Mouse (Mus musculus) thymus, postnatal 14 days (tissue): Measurements from ENCODE around the gene Nupr1.

ENCODE experiments used
- DNase-seq: peaks from one replicate; pipeline ENCODE4 v3.0.0; 2021

Nupr1 gene

DNA sequence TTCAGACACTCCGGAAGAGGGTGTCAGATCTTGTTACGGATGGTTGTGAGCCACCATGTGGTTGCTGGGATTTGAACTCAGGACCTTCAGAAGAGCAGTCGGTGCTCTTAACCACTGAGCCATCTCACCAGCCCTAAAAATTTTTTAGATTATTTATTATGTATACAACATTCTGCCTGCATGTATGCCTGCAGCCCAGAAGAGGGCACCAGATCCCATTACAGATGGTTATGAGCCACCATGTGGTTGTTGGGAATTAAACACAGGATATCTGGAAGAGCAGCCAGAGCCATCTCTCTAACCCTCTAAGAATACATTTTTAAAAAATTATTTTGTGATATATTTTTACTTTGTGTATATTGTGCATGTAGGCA lies 12.6 kb upstream of the Nupr1 start:
- peak; percentile 35 for DNase-seq

DNA sequence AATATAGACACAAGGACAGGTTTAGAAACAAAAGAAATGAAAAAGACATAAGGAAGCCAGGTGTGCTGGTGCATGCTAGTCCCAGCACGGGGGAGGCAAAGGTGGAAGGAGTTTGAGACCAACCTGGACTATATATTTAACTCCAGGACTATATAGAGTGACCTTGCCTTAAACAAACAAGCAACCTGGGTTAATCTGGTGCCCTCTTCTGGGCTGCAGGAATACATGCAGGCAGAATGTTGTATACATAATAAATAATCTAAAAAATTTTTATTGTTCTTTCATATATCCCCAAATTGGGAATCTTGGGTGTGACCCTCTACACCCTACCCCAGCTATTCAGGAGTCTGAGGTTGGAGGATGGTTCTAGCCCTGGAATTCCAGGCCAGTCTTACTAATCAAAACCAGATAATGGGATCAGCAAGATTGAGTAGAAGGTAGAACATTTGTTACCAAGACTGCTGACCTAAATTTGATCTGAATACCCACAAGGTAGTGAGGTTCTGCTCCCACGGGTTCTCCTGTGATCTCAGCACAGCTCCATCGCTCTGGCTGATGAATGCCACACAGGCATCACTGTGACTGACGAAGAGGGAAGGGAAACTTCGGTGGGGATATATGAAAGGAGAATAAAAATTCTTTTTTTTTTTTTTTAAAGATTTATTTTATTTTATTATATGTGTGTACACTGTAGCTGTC lies 12.0 kb upstream of the Nupr1 start:
- DNase-seq = no peak

DNA sequence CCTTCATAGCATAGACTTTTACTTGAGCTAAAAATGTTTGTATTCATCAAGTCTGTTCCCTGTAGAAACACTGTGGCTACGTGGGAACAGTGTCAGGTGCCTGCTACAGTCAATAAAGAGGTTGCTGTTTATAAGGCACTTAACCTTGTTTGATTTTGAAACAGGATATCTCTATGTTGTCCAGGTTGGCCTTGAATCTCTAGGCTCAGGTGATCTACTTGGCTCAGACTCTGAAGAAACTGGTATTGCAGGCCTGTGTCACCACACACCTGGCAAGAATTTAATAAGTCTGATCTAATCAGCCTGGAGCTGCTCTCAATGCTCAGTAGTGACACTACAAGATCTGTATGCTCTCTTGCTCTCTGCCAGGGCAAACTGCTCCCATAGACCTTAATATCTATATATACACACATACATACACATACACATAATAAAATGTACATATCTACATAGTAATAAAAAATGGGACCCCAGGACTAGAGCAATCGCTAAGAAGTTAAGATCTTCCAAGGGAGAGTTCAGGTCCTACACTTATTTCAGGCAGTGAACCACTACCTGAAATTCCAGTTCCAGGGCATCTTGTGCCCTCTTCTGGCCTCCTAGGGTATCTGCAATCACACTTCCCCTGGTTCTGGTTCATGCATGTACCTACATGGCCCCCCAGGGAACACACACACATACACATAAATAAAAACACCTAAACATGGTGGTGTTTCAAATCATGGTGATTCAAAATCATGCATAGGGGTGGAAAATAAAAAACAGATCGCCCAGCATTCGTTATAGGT lies 6.3 kb upstream of the Nupr1 start:
- DNase-seq = peak; percentile 54

DNA sequence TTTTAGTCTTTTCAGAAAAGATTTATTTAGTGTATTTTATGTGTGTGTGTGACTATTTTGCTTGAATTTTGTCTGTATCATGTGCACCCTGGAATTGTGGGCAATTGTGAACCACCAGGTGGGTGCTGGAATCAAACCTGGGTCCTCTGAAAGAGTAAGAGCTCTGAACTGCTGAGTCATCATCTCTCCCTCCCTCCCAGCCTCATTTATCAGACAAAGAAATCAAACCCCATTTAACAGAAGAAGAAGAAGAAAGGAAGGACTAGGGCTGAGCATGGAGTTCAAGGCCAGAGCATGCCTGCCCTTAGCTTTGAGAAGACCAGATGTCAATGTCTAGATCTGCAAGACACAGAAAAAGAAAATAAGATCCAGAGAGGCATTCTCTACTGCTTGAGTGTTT lies 4.7 kb upstream of the Nupr1 start:
- DNase-seq = no peak

DNA sequence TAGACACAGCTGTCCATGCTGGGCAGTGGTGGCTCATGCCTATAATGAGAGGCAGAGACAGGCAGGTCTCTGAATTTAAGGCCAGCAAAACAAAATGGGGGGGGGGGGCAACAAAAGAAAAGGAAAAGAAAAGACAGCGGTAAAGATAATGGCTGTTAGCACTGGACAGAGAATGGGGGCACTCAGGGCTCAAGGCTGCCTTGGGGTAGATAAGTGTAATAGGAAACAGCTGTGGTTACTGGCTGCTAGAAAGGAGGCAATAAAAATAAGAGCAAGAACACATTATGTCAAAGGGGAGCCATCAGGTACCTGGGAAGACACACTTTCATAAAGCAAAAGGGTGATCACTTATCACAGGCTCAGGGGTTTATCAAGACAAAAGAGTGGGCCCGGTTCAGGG lies 1.8 kb upstream of the Nupr1 start:
- DNase-seq = no peak

DNA sequence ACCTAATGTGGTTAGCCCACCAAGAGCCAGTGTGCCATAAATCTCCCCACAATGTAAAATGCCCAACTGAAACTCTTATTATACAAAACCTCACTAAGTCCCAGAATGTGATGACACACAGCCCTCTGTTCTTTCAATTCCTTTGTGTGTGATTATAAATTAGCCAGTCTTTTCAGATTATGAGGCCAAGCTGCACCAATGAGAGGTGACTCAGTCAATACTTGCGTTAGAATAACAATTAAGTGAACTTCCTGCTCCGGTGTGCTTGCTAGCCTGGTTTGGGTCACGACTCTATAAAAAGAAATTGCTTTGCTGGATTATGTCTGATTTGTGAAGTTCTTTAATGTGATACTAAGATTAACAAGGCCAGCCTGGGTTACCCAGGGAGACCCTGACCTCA lies 746 bp downstream of the Nupr1 start:
- no peak for DNase-seq

DNA sequence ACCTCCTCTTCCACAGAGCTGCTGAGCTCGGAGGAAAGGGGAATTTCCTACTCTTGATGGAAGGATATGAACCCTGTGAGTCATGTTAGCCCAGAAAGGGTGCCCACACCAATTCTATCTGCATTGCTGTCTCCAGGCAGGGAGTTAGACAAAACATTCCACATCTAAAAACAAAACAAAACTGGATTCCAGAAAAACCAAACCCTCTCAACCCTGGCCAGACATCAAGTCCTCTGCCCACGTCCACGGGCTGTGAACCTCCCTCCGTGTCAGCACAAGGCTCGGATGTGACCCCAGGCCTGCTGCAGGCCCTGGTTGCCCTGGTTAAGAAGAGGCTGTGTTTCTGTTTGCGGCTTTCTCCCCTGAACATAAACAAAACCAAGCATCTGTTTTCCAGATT lies 2.5 kb downstream of the Nupr1 start:
- no peak for DNase-seq

DNA sequence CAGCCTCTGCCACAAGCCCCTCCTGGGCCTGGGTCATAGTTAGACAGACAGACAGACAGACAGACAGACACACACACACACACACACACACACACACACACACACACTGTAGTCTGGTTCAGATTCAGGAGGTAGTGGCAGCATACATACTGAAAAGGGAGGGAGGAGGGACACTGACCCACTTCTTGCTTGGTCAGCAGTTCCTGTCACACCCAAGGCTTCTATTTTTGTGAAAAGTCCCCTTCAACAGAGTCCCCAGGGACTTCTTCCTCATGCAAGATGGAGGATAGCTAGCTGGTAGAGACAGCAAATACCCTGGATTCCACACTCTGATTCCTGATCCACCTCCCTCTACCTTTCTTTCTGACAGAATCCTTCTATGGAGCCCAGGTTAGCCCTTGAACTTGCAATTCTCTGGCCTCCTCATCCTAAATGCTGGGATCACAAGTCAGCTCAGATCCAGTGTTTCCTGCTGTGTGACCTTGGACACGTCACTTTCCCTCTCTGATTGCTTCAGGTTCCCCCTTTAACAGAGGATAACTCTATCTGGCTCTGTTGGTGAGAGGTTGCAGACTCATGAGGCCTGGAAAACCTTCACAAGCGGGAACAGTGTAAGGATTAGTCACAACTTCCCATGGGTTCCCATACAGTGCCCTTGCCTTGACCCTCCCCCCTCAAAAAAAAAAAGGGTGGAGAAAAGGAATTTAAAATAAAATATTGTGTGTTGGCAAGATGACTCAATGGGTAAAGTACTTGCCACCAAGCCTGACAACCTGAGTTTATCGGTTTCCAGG lies 4.7 kb downstream of the Nupr1 start:
- no peak for DNase-seq

DNA sequence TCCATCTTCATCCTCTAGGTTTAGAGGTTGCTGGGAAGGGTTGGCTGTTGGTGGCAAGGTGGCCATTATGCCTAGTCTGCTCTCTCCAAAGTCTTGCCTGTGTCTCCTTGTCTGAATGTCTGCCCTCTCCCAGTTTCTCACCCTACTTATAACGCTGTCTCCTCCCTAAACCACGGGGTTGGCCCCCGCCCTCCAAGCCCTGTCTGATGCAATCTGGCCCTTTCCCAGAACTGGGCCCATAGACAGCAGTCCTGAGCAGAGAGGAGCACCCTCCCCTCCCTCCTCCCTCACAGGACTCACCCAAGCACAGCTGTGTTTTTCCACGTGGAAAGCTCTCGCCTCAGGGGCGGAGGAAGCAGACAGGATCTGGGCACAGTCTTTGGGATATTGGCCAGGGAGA lies 5.3 kb downstream of the Nupr1 start:
- no peak for DNase-seq

DNA sequence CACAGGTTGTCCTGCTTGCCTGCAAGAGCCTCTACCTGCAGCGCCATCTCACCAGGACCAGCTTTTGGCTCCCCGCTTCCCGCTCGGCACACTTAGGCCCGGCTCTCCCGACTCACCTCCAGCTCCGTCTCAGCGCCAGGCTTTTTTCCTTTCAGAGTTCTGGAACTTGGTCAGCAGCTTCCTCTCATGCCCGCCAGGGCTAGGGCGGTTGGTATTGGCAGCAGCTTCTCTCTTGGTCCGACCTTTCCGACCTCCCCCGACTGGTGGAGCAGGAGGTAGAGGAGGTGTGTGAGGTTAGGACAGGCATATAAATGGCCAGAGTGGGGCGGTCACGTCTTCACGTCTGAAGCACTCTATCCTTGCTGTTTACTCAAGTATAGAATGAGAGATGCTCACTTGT lies 5.9 kb downstream of the Nupr1 start:
- no peak for DNase-seq

DNA sequence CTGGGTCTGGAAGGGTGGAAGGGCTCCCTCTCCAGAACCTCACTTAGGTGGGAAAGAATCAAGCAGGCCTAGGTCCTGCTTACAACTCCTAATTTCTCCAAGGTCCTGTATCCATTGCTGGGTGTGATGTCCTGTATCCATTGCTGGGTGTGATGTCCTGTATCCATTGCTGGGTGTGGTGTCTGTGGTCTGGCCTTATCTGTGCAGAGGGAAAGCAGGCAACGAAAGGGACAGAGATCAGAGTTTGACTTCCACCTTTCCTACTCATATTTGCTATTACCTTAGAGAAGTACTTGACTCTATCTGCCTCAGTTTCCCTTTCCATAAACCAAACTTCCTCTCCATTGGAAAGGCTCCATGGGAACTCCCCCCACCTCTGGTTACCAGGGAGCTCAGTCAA lies 7.3 kb downstream of the Nupr1 start:
- DNase-seq = no peak

DNA sequence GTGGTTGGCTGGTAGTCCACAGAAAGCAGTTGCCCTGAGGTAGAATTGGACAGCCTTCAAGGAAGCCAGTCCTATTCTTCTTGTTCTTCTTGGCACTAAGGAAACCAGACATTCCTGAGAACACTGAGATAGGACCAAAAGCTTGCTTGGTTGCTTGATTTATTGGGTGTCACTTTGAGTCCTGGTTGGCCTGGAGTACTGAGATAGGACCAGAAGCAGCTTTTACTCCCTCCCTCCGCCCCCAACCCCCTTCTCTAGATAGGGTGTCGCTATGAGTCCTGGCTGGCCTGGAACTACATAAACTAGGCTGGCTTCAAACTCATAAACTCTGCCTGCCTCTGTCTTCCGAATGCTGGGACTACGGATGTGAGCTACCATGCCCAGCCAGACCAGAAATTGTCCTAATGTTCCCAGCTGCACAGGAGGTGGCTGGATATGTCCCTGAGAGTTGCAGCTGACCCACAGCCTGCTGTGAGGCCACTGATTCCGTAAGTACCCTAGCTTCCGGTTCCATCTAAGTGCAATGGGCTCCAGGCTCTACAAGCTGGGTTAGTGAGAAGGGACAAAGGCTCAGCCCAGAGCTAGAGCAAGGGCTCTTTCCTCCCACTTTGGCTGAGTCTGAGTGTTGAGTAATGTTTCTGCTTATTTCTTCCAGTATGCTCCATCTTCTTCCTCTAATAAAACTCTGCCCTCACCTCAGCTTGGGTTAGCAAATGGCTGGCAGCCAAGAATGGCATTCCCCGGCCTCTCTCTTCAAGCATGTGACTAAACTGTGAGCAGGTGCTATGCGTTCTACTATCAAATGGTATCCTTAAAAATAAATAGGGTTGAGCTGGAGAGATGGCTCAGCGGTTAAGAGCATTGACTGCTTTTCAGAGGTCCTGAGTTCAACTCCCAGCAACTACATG lies 9.0 kb downstream of the Nupr1 start:
- no peak for DNase-seq

DNA sequence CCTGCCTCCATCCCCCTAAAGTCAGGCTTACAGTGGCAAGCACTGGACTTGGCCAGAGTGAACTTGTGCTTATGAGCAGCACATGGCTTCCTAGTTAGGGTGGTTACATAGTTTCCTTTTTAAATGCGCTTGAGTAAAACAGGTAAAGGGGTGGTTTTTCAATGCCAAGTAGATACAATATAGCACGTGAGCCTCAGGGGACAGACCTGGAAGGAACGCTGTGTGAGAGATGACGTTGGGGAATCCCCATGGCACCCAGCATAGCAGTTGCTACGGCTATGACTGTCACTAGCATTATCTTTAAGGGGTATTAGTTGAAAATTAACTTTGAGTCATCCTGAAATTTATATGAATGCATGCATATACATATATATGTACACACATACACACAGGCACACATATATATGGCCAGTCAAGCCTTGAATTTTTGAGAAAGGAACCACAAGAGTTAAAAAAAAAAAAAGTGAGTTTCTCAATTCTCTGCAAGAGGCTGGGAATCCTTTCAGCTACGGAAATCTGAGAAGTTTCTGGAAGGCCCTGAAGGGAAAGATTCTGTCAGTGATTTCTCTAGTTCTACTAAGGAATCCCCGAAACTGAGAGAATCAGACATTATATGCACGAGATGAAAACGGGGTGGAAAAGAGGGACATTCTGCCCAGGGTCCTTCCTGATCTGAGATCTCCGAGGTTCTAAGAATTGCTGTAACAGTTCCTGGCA lies 10.9 kb downstream of the Nupr1 start:
- no peak for DNase-seq

DNA sequence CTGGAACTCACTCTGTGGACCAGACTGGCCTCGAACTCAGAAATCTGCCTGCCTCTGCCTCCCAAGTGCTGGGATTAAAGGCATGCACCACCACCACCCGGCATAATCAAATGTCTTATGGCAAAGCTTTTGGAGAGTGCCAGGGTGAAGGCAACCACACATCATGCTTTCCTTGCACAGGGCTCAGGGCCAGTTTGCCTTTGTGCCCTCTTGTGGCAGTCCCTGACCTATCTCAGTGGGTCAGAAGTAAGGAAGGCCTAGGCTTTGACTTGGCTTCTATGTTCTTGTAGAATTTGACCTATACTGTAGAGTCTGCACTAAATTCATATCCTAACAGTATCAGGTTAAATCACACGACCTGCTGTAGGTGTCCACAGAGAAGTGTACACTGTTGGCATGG lies 14.0 kb downstream of the Nupr1 start:
- no peak for DNase-seq

DNA sequence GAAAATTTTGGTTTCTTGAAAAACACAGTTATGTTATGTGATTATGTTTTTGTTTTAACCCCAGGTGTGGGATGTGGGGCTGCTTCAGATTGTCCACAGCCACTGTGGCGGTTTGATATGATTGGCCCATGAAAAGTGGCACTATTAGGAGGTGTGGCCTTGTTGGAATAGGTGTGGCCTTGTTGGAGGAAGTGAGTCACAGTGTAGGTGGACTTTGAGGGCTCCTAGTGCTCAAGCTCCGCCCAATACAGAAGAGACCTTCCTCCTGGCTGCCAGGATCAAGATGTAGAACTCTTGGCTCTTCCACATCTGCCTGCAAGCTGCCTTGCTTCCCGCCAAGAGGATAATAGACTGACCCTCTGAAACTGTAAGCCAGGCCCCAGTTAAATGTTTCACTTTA lies 17.9 kb downstream of the Nupr1 start:
- no peak for DNase-seq

DNA sequence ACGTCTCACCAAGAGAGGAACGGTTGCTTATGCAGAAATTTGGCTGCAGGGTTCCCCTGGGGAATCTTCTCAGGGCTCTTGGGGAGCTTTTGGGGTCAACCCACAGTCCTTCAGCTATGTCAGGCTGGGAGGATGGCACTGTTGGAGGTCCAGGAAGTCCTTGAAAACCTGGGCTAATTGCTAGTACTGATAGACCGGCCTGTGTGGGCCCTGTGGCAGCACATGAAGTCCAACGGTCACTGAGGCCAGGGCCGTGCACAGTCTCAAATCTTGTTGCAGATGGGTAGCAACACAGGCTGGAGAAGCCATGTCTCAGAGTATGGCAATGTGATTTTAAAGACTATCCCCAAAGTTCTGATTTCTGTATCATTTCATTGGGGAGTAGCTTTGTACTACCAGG lies 22.9 kb downstream of the Nupr1 start:
- no peak for DNase-seq

DNA sequence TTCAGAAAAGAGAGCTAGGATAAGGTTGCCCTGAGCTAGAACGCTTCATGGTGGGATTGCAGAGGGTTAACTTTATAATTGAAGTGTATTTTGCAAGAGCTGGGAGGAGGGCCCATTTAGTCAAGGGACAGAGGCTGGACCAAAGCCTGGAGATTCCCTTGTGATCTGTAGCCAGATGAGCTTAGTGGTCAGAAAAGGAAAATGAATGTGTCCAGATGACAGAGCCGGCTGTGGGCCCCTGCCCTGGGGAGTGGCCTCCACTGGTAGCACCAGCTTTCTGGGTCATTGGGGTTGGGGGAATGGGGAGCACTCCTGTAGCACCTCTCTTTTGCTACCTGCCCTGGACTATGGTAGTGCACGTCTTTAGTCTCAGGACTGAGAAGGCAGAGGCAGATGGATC lies 23.6 kb downstream of the Nupr1 start:
- no peak for DNase-seq

DNA sequence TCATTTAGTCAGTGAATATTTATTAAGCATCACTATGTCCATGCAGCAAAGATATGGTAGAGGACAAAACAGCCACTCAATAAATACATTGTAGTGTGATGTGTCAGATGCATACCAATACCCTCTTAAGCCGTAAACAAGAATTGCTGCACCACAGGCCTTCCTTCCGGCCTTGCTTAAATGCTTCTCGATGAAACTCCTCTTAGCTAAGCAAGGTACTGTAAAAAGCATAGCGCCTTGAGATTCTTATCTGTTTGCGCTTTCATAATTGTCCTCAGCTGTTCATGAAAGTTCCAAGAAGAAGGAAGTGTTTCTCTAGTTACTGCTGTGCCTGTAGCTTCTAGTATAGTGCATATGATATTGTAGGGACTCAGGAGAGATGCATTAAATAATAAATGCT lies 24.1 kb downstream of the Nupr1 start:
- peak; percentile 31 for DNase-seq

DNA sequence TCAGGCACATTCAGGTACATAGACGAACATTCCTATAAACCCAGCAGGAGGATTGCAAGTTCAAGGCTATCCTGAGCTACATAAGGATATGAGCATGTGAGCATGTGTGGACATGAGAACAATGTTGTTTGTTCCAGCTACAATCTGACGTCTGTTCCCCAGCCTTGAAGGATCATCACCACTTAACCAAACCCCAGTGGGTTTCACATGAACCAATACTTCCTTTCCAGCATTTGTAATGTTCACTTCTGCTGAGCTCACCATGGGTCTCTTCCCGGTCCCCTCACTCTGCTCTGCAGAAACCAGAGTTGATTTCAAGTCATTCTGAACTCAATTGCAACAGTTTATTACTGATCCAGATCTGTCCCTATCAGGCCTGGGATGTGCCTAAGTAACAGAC lies 28.0 kb downstream of the Nupr1 start:
- DNase-seq = no peak

DNA sequence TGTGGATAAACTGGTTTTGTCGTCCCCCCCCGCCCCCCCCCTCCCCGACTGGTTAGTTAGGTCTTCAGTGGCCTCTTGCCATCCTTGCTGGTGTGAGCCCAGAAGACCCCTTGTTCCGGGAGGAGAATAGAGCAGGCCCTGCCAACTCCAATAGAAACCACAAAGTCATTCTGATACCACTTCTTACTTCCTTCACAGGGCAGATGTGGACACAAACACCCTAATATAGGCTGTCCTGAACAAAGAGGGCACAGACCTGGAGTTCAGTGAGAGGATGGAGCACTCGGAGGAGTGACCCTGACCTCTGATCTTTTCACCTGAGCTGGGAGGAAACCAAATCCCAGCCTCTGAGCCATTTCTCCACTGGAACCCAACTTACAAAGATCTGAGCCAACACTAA lies 28.8 kb downstream of the Nupr1 start:
- DNase-seq = no peak

DNA sequence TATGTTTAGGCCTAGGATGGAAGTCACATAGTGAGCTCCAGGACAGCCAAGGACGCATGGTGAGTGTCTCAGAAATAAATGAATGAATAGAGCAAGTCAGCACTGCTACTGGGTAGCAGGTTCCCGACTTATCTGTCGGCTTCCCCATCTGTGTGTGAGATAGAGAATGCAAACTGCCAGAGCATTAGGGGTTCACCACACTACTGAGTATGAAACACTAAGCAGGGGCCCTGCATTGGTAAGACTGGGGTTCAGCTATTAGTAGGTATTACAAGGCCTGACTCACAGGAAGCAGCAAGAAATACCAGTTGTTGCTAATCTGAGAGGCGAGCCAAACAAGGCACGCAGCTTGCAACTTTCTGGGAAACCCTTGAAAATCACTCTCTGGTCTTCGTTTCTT lies 31.7 kb downstream of the Nupr1 start:
- no peak for DNase-seq

DNA sequence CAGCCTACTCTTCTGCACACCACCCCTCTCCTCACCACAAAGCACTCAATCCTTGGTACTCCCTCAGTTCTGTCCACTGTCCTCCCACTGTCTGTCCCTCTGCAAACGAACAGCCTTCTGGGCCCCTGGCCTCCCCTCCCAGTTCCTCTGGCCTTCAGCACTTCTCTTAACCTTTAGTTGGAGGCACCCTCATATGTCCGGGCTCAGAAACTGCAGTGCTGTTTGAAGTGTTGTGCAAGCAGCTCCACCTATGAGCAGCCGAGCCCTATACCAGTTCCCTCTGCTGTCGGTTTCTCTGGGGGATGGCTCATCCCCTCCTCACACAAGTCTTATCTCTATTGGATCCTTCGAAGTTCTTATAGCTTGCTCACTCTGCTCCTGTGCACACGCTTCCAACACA lies 34.2 kb downstream of the Nupr1 start:
- DNase-seq = no peak
